Mouse (Mus musculus): Measurements from ENCODE around the gene Rnf113a2.

The Rnf113a2 gene

DNA sequence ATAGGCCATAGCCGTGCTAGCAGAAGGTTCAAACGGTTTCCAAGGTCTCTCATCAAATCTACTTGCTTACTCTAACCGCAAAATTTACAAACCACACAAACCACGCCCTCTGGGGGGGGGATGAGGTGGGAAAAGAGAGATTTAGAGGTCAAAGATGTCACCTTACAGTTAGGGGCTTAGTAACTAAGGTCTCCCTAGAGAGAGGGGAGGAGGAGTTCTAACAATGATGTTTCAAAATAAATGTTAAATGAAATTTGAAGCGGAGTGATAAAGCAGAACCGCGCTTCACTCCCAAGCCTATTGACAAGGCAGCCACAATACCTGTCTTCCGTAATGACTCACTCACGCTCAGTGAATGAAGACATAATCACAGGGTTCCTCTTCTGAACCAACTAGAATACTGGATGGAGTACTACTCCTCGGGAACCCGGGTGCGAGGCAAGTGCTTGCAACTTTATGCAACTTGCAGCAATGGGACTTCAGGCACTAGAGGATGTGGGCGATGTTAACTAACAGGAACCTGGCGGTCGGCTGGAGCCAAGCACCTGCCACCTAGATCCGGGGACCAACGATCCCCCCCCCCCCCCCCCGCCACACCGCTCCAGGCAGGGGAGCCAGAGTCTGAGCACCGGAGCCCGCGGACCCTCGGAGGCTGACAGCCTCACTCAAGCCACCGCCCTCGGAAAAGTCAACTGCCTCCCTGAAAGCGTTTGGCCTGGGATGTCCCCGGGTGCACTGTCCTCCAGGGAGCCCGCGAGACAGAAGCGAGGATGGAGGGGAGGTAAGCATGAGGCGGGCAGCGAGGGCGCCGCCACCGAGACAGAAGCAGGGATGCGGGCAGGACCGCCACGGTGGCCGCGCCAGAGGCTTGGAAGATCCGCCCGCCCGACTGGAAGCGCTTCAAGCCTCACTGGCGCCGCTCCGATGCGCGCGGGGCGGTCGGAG, 8.8 kb upstream of the Rnf113a2 start:
- peak; percentile 60 for DNase-seq (ENCODE audit: low read depth)

- DNase-seq (ENCODE audit: low read depth) = peak; percentile 68
Observed at GRCm38 (mm10) chr12:84408819-84409507, 8.0 kb upstream of the Rnf113a2 start, which contains the start of the genes Entpd5 and Bbof1. Entpd5 (minus strand) TSS chr12:84409029. Bbof1 (plus strand) TSS chr12:84409071.

DNA sequence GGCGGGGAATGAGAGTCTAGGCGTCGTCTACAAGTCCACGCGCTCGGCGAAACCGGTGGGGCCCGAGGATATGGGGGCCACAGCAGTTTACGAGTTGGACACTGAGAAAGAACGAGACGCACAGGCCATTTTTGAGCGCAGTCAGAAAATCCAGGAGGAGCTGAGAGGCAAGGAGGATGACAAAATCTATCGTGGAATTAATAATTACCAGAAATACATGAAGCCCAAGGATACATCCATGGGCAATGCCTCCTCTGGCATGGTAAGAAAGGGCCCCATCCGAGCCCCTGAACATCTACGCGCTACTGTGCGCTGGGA, 568 bp downstream of the Rnf113a2 start:
- DNase-seq (ENCODE audit: low read depth) = no peak

DNA sequence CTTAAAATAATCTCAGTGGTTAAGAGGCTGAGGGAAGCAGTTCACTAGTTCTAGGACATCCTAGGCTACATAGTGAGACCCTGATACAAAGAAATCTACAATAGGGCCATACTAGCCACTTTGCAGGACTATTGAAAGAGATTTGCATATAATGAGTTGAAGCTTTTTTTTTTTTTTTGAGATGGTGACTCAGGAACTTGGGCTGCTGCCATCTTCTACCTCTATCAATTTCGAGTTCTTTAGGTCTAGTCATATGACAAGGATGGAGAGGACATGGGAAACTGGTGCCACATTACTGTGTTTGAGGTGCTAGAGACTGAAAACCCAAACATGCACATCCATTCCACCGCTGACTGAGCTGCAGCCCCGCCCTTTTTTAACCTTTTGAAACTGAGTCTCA, 7.0 kb downstream of the Rnf113a2 start:
- DNase-seq (ENCODE audit: low read depth) = no peak

DNA sequence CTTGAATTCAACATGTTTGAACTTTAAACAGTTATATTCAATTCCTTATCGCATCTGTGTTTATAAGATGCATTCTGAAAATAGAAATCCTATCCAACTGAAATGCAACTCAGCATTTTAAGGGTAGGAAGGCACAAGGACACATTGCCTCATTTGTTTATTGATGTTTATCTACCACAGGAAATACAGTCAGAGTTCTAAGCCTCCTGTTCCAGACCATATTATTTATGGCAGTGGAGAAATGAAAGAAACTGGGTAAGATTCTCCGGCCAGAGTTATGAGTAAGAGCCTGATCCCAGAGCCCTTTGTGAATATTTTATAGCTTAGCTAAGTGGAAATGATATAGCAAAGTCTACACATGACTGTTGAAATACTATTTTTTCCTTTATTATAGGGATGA, 12.8 kb downstream of the Rnf113a2 start:
- no peak for DNase-seq (ENCODE audit: low read depth)

DNA sequence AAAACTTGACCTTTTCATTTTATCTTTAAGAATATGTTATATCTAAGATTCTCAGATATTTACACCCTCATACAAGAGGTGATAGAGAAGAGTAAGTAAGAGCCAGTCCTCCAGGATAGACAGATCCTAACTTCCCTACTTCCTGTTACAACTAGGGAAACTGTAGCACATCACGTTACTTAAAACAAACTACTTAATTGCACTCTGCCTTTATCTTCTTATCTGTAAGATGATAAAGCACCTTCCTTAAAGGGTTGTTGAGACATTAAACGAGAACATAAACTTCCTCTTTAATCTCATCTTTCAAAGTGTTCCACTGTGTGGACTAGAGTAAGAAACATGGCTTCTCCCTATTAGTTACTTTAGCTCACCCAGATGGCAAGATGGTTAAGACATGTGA, 21.7 kb downstream of the Rnf113a2 start:
- no peak for DNase-seq (ENCODE audit: low read depth)

- DNase-seq (ENCODE audit: low read depth) = no peak
Observed at GRCm38 (mm10) chr12:84442526-84442925, 25.5 kb downstream of the Rnf113a2 start.

DNA sequence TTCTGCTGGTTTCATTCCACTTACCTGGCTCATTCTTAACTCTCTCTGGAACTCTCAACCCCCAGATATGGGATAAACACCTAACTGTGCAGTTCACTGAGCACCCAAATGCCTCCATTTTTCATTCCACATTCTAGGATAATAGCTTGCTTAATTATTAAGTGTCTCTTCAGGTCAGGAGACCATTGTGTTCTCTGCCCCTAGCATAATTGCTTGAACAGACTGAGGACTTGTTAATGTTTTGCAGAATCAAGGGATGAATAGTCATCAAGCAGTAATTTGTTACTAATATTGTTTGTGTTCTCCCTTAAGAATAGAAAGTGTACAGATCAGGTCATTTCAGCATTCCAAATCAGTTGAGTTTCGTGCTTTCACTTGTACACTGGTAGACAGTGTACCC, 30.4 kb downstream of the Rnf113a2 start:
- DNase-seq (ENCODE audit: low read depth) = no peak

GRCm38 (mm10) chr12:84448181-84448580, 31.2 kb downstream of the Rnf113a2 start:
- DNase-seq (ENCODE audit: low read depth) = no peak

DNA sequence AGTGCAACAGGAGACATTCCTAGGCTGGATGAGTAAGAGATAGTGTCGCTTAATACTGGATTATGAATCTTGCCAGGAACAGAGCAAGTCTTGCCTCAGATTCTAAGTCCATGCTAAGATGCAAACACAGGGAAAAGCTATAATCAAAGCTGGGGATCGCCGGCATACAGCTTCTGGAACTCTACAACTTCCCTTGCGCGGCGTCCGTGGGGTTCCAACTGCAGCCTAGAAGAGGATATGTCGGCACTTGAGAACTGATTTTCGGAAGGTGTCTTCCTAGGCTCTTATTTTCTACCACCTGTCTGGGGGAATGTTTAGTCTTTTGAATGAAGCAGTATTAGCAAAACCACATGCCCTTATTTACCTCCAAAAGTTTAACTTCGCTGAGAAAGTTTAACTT, 32.9 kb downstream of the Rnf113a2 start:
- no peak for DNase-seq (ENCODE audit: low read depth)

DNA sequence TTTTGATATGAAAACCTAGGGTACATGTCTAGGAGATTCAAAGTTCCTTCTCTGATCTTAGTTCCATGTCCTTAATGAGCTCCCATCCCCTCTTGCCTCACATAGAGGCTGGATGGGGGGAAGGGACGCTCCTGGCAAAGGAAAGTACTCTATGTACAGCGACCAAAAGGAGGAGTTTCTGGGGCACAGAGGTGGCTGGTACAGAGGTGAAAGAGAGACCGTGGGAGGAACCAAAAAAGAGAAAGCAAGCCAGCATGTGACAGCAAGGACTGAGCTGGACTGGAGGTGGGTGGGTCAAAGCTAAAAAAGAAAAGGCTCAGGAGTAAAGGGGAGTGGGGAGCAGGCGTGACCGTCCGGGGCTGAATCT, 33.3 kb downstream of the Rnf113a2 start:
- peak; percentile 14 for DNase-seq (ENCODE audit: low read depth)

DNA sequence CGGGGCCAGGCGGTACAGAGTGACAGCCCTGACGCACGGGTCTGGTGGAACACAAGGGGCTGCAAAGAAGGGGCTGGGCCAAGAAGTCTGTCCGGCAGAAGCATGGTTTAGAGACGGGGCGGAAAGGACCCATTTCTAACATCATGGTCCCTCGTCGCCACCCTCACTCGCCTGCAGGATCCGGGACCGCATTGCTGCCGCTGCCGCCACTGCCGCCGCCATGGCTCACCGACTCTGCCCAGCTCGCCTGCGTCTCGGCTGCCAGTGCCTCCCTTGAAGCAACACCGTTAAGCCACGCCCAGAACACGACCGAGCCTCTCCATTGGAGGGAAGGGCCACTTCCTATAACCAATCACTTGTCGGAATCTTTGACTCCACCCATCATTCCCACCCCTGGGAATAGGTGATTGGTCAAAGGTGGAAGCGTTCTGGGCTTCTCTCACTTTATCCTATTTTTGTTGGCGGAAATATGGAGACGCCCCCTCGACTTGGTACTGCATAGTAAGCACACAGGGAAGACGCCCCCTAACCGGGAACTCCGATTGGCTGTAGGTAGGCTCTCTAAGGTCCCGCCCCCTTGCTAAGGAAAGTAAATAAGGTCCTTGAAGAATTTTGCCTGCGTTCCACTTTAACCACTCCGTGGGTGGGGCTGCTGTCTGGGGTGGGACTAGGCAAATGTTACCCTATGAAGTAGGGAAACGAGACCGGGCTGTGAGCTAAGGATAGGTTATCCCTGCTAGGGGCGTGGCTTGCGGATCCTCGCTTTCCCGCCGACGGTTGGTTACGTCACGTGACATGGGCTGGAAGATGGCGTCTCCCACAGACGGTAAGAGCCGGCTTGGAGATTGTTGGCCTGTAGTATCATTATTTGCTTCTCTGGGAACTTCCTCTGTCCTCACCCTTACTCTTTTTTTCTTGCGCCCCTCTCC, 34.0 kb downstream of the Rnf113a2 start, which contains the start of the genes Aldh6a1 and Lin52:
Gene Aldh6a1 (minus strand): TSS at position 287 of the 929 bp plus-strand sequence.
Gene Lin52 (plus strand): TSS at position 705 of the 929 bp plus-strand sequence.
- peak; percentile 99 for DNase-seq (ENCODE audit: low read depth)

DNA sequence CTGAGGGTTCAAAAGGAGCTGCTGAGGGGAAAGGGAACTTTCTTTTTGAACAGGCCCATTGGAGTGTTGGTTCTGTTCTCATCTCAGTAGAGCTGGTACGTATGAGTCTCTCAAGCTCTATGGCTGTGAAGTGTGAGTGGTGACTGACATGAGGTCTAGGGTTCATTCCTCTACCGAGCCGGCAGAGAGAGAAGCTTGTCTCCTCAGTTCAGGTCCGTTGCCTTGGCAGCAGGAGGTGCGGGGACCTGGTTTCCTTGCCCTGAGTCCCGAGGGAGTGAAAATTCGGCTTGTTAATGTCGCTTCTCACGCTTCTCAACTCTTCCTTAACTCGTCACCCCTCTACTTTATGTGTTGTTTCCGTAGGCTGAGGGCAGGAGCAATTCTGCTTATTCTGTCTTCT, 34.8 kb downstream of the Rnf113a2 start:
- DNase-seq (ENCODE audit: low read depth) = no peak

- DNase-seq (ENCODE audit: low read depth) = no peak
Observed at GRCm38 (mm10) chr12:84456911-84457310, 39.9 kb downstream of the Rnf113a2 start.

DNA sequence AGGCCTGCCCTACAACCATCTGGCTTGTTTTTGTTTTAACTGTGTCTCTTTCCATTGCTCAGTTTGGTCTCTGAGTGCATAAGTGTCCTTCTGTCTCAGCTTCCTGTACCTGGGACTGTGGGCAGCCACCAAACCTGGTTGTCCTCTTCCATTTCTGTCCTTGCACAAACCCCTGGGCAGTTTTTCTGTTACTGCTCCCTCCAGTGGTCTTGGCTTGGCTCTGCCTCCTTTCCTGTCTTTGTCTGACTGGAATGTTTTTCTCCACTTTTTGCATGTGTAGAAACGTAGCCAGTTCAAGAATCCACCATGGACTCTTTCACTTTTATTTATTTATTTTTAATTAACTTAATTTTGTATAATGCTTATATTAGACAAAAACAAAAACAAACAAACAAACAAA, 42.8 kb downstream of the Rnf113a2 start:
- DNase-seq (ENCODE audit: low read depth) = no peak

GRCm38 (mm10) chr12:84461416-84461815, 44.4 kb downstream of the Rnf113a2 start:
- no peak for DNase-seq (ENCODE audit: low read depth)

- DNase-seq (ENCODE audit: low read depth) = no peak
Observed at GRCm38 (mm10) chr12:84462856-84463255, 45.9 kb downstream of the Rnf113a2 start.
